Mouse (Mus musculus): ENCODE results near the gene Mrps11.

Gene Mrps11

DNA sequence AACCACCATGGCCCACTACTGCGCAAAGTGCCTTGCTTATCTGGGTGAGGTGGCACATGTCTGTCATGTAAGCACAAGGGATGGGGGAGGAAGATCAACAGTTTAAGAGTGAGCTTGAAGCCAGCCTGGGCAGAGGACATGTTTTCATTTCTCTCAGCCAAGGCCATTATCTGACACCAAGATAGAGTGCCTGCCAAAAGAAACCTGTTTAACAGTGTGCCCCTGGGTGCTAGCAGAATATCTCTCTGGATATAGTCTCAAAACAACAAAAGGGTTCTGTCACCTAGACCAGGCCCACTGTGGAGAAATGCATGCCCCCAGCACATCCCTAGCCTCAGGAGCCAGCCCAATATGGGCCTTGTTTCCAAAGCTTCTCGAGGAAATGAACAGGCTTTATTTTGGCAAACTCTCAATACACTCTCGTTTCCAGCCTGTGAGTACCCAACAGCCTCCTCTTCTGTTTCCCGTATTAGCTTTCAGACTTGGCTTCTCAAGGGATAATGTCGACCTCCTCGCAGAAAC, 11.7 kb downstream of the Mrps11 start:
- DNase-seq, result no peak

DNA sequence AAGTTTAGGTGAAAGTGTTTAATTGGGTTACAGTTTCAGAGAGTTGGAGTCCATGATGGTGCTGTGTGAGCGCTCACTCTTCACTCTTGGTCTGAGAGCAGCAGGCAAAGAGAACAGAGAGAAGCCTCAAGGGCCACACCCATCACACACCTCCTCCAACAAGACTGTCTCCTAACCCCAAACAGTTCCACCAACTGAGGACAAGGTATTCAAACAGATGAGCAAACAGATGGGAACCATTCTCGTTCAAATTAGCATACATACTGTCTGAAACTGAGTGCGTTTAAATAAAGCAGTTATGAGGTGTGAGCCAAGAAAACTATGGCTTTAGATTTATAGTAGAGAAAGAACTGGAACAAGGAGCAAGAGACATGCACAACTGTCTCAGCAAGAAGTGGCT, 13.7 kb downstream of the Mrps11 start:
- DNase-seq, result no peak

DNA sequence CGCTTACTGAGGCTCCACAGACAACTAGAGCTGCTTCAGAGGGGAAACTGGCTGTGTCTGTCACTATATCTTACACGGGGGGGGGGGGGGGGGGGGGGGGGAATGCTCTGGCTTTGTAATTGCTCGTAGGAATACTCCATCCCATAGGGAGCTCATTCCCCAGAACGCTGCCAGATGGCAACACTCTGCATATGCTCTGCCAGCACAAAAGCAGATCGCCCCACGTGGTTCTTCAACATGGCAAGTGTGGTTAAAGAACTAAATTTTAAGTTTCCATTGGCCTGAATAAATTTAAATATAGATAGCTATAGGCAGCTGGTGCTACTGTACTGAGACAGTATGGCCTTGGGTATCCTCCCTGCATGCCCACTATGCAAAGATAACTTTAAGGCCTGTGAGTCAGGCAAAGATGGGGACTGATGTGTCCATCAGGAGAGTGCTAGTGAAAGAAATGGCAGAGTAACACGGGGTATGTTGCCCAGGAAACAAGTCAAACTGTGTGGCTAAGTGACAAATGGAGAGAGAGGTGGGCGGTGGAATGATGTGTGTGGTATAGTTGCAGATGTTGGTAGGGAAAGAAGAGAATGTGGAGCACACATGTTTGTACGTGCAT, 15.0 kb downstream of the Mrps11 start:
- DNase-seq, result peak in 1 of 2 experiments; percentile 26

DNA sequence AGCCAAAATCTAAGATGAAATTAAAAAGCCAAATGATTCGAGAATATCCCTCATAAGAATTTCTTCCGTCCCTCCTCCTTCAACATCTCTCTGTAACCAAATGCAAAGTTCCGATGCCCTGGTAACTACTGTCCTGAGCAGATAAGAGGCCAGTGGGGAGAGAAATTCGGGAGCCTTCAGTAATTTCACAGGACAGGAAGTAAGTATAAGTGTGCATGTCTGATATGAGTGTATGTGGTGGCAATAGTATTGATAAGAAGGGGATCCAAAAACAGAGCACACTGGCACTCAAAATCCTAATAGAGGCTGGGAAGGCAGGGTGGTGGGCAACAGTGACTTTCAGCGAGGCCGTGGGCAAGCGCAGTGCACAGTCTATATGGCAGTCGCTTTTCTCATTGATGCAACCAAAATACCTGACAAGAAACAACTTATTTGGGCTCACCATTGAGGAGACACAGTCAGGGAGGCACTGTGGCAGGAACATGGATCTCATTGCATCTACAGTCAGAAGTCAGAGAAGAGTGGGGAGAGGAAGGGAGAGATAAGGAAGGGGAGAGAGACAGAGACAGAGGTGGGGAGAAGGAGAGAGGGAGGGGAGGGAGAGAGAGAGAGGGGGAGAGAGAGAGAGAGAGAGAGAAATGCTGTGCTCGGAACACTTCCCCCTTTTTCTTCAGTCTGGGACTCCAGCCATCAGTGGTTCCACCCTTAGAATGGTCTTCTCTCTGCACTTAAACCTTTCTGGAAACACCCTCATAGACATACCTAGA, 17.0 kb downstream of the Mrps11 start:
- no peak for DNase-seq

DNA sequence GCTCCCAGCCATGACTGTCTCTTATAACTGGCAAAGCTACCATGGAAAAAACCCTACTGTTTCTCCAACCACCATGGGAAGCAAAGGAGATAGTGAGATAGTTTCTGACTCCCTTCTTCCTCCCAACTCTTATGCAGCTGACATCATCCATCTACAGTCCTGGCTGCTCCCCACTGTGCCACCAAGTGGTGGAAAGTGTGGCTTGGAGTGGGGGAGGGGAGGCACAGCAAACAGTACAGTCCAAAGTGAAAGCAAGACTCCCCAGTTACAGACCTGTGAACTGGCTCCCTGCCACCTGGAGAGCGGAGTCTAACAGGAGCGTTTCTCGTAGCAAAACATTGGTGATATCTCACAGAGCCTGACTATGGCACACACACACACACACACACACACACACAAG, 20.9 kb downstream of the Mrps11 start:
- no peak for DNase-seq

DNA sequence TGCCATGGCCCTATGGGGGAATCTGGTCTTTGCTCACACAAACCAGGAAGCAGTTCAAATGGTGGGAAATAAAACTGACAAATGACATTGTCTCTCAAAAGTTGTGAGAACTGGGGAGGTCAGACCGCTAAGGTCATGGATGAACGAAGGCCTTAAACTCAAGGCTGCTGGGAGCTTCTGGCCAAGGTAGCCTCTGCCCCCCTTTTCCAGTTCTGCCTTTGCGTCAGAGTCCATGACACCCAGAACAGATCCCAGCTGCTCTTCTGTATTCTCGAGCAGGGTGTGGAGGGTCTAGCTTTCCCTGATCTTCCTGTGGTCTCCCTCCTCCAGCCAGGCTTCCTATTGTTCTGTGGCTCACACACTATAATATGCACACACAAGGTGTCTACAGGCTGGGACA, 24.3 kb downstream of the Mrps11 start:
- DNase-seq, result no peak

DNA sequence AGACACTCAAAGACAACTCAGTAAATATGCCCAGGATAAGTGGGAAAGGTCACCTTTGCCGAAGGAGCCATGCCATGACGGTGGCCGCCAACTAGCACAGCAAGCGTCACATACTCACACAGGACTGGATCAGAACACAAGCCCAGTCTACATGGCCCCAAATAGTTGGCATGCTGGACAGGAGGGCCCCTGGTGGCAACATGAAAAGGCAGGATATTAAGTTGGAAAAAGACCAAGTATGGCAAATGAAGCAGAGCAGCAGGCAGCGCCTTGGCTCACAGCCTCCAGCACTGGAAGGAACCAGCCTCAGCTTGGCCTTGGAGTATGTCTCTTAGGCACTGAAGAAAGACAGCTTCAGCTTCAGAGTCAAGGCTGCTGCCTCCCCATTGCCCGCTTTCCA, 30.9 kb downstream of the Mrps11 start:
- DNase-seq, result peak; percentile 46 to 48

DNA sequence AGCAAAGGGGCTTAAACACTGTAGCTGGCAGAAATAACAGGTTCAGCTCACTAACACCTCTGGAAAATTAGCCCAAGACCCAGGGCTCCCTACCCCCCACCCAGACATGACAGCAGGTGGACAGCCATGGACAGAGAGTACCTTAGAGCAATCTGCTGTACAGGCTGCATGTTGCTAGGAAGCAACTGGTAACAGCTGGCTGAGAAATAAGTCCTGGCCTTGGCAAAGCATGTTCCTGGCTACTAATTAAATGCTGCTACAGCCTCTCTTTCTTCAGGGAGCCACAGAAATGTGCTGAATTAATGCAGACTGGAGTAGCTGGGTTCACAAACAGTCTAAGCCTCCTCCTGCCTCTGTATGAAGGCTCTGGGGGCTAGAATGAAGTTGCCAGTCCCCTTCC, 31.8 kb downstream of the Mrps11 start:
- no peak for DNase-seq

DNA sequence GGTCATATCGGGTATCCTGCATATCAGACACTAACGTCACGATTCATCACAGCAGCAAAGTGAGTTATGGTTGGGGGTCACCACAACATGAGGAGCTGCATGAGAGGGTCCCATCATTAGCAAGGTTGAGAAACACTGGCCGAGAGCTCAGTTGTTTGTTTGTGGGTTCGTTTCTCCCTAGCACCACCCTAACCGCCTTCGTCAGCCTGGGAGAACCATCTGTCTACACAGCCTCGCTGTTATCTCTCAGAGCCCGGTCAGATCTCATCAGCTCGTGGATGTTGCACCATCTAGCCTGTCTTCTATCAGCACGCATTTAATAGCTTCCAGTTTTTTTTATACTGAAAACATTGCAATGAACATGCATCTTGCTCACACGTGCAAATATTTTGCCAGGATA, 35.4 kb downstream of the Mrps11 start:
- no peak for DNase-seq

DNA sequence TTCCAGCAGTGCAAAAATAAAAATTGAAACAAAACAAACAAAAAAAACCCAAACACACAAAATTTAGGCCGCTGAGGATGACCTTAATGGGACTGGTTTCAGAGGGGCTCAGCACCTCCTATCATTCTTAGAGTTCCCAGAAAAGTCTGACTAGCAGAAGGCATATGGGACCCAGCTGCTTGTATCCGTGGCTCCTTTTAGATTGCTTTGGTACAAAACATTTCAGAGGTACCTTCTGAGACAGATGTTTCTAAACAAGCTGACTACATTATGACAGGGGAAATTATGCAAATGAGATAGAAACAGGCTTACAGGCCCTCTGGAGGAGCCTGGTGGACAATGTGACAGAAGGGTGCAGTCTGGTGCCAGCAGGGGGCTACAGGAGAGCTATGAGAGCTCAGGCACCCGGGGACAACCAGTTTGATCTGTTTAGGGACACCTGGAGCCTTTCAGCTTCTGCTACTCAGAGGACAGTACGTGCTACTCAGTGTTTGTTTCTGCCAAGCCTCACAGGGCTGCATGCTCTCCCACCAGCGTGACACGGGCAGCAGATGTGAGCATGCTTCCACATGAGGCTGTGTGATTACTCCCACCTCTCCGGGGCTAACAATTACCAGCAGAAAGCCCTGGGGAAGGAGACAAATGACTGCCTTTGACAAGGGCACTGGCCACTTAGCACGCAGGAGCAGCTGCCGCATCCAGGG, 43.9 kb downstream of the Mrps11 start:
- no peak for DNase-seq

DNA sequence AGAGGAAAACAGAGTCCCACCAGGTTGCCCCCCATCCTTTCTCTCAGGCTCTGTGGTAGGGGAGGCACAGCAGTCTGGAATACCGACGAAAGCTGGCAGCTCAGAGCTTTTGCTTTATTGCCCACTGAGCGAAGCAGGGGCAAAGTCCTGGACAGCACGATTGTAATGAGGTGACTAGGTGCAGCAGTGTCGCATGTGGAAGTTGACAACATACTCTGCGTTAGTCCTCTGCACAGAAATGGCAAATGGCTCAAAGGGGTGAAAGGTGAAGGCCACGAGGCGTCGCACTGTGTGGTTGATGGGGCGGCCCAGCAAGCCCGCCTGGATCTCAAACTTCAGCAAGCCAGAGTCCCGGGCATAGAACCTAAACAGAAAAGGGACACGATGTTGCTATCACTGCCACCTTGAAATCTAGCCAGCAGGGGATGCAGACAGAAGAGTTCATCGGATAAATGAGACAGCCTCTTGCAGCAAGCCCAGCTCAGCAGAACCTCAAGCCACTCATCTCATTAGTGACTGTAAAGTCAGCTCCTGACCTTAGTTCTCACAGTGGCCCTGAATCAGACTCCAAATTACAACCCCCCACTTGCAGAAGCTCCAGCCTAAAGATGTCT, 44.9 kb downstream of the Mrps11 start:
- no peak for DNase-seq

DNA sequence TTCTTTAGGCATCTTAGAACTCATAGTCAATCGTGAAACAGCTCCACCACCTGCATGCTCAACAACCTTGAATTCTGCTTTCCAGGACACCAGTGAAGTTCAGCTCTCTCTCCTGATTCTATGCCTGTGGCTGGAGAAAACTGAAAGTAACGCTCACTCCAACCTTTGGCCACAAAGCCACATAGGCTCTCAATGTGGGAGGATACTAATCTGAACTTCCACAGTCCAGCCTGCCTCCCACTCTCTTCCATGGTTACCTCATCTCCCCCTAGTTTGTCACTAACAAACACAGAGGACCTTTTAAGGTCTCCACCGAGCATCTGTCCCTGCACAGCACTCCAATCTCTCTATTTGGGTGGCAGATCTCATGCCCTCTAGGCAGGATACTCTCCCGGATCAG, 52.7 kb downstream of the Mrps11 start:
- DNase-seq, result no peak

DNA sequence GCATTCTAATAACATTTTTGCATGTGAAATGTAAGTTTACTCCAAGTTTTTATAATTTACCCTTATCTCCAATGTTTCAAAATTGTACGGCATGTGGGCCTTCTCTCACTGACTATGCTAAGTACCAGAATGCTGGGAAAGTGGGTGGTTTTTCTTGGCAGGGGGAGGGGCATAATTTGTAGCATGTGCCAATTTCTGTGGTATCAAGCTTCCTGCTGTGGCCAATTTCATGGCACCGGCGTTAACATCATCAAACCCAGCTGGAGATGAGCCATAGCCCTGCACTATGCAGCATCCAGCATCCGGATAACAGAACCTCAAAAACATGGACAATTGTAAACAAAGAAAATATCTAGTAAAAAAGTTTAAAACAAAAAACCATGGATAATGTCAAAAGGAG, 54.3 kb downstream of the Mrps11 start:
- no peak for DNase-seq

DNA sequence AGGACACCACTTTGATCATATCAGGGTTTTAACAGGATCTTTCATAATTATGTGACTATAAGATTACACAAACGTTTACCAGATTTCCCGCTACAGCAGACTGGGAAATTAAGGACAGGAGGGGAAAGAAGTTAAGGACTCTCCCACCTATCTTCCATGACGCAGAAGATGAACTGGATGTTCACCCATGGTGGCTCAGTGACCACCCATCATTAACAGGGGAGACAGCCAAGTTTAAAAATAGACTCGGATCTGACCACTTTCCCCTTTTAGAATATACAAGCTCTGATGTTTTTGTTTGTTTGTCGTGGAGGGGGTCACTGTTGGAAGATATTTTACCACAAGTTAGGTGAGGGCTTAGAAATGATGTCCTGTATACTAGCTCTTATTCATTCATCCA, 58.7 kb downstream of the Mrps11 start:
- DNase-seq, result no peak

Data from cerebellum, adult 18-20 months (tissue).